Comparison of ENCODE assay signal across 36 mouse cellular contexts in the genomic region with DNA sequence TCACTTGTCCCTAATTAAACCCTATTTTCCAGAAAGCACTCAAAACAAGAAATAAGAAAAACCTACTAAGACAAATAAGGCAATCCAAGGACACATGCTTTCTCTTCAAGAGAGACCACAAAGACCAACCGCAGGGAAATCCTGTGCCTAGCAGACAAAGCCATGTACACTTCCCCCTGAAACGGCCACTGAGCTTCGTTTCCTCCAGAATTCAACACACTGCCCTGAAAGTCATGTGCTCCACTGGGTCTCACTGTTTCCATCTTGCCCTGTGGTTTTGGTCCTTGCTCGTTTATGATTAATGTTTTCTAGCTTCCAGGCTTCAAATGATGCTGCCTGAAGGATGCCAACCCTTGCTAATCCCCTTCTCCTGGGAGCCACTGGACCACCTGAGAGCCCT. TPM values are rescaled to one million over a fixed set of nuclear protein-coding genes. Genes with fewer than 3 reads are reported as not detected.
DNase-seq lines count a peak whose midpoint lies in the region; ATAC-seq and TF ChIP-seq lines count a peak whose summit lies in the region.
"Had no signal": no experiment of that assay in that cellular context is flagged by ENCODE, and none has a peak within 500 bp of the region (broad histone marks: within the 10 kb centered on the region; RNA-seq: fewer than 3 reads in every experiment).

No protein-coding gene starts in this region.

- no peak overlapping the region for H3K4me3 ChIP-seq in liver, embryonic 11.5 days (ENCODE audit: low read depth, low read length)
- no peak overlapping the region for H3K4me3 ChIP-seq in bone marrow macrophage, adult 2 months (ENCODE audit: insufficient read depth, low read length)
- H3K4me3 ChIP-seq in liver, embryonic 12.5 days, result no peak overlapping the region
- no peak overlapping the region for H3K4me3 ChIP-seq in thymus, adult 2 months (ENCODE audit: control insufficient read depth, insufficient read depth, low read length)
- H3K4me3 ChIP-seq: embryonic facial prominence, embryonic 10.5 days; embryonic facial prominence, embryonic 15.5 days; heart, adult 2 months; heart, embryonic 12.5 days; hindbrain, embryonic 15.5 days; midbrain, embryonic 10.5 days; midbrain, embryonic 15.5 days; neural tube, embryonic 15.5 days had no signal

- H3K9me3 ChIP-seq in liver, embryonic 11.5 days (ENCODE audit: control insufficient read depth, low read length), result no peaks in the 10 kb centered on the region
- no peaks in the 10 kb centered on the region for H3K9me3 ChIP-seq in liver, embryonic 12.5 days (replicated peaks)
- H3K9me3 ChIP-seq: embryonic facial prominence, embryonic 10.5 days; embryonic facial prominence, embryonic 15.5 days; heart, embryonic 12.5 days; hindbrain, embryonic 15.5 days; midbrain, embryonic 10.5 days; midbrain, embryonic 15.5 days; neural tube, embryonic 15.5 days had no signal

- H3K4me1 ChIP-seq in liver, embryonic 11.5 days (replicated peaks; ENCODE audit: control insufficient read depth, insufficient read depth, low read length), result peaks cover 7% of the 10 kb centered on the region; the same call in 1 of the 2 replicates
- peaks cover 48% of the 10 kb centered on the region for H3K4me1 ChIP-seq in bone marrow macrophage, adult 2 months (ENCODE audit: control insufficient read depth, insufficient read depth, low read length)
- H3K4me1 ChIP-seq in liver, embryonic 12.5 days, result peaks cover 12% of the 10 kb centered on the region
- peaks cover 7% of the 10 kb centered on the region for H3K4me1 ChIP-seq in thymus, adult 2 months (replicated peaks; ENCODE audit: control insufficient read depth, insufficient read depth, low read length)
- H3K4me1 ChIP-seq: embryonic facial prominence, embryonic 15.5 days; hindbrain, embryonic 15.5 days; midbrain, embryonic 10.5 days; midbrain, embryonic 15.5 days; neural tube, embryonic 15.5 days had no signal

- peaks cover 10% of the 10 kb centered on the region; the same call in 1 of the 2 replicates for H3K36me3 ChIP-seq in liver, embryonic 11.5 days (ENCODE audit: control insufficient read depth, insufficient read depth, low read length)
- peaks cover 76% of the 10 kb centered on the region for H3K36me3 ChIP-seq in liver, embryonic 12.5 days
- H3K36me3 ChIP-seq in thymus, adult 2 months (ENCODE audit: control insufficient read depth, insufficient read depth, low read length), result no peaks in the 10 kb centered on the region

- no peak overlapping the region for H3K9ac ChIP-seq in liver, embryonic 11.5 days (ENCODE audit: low read depth, low read length)
- no peak overlapping the region for H3K9ac ChIP-seq in liver, embryonic 12.5 days
- H3K9ac ChIP-seq: embryonic facial prominence, embryonic 15.5 days; heart, embryonic 12.5 days; hindbrain, embryonic 15.5 days; midbrain, embryonic 15.5 days; neural tube, embryonic 15.5 days had no signal

- H3K27ac ChIP-seq in liver, embryonic 11.5 days (ENCODE audit: low read depth, low read length), result 0 out of 2 replicates have a peak overlapping the region, but pooled peaks have one; percentile 19
- peak overlapping the region; percentile 60 for H3K27ac ChIP-seq in bone marrow macrophage, adult 2 months (ENCODE audit: insufficient read depth, low read depth, low read length)
- H3K27ac ChIP-seq in liver, embryonic 12.5 days, result 0 out of 2 replicates have a peak overlapping the region, but pooled peaks have one; percentile 7
- H3K27ac ChIP-seq in thymus, adult 2 months (ENCODE audit: control insufficient read depth, insufficient read depth, low read length), result no peak overlapping the region
- H3K27ac ChIP-seq: embryonic facial prominence, embryonic 10.5 days; embryonic facial prominence, embryonic 15.5 days; heart, adult 2 months; hindbrain, embryonic 15.5 days; midbrain, embryonic 10.5 days; midbrain, embryonic 15.5 days; neural tube, embryonic 15.5 days had no signal

- ATAC-seq in liver, embryonic 11.5 days (replicated peaks; ENCODE audit: low FRiP score), result no peak
- ATAC-seq in liver, embryonic 12.5 days, result no peak
- peak; percentile 83 for ATAC-seq in megakaryocyte progenitor cell, adult 5-6 weeks (replicated peaks; ENCODE audit: poor library complexity)
- ATAC-seq: CD4-positive, CD25-positive, alpha-beta regulatory T cell, adult 4 months; forebrain, embryonic 14.5 days; midbrain, embryonic 15.5 days had no signal

- no peak for TF ChIP-seq POLR2A in bone marrow macrophage, adult 2 months (IDR thresholded peaks at IDR 0.05; ENCODE audit: borderline replicate concordance, low read depth, low read length)
- no peak for TF ChIP-seq POLR2A in thymus, adult 2 months (IDR thresholded peaks at IDR 0.05; ENCODE audit: control insufficient read depth, extremely low read depth, insufficient read depth, low read length, poor library complexity)

- TF ChIP-seq CTCF in bone marrow macrophage, adult 2 months (IDR thresholded peaks at IDR 0.05; ENCODE audit: low read depth, low read length), result no peak
- no peak for TF ChIP-seq CTCF in thymus, adult 2 months (IDR thresholded peaks at IDR 0.05; ENCODE audit: borderline replicate concordance, control insufficient read depth, extremely low read depth, insufficient read depth, low read length, poor library complexity)

- intact Hi-C loops in left cerebral cortex, postnatal 4 days (cut with DNase I), result no loop called here

- no peak for DNase-seq in liver, embryonic 11.5 days (ENCODE audit: low spot score)
- DNase-seq in liver, result no peak
- no peak for DNase-seq in adrenal gland, postnatal 25 days
- DNase-seq in thymus, adult 2 months, result no peak
- DNase-seq in left cerebral cortex, postnatal 4 days, result no peak
- DNase-seq: cerebellum, adult 2 months; cerebellum, postnatal 14 days; gastrocnemius, postnatal 14 days; heart, postnatal 4 days; kidney, adult 2 months; kidney, postnatal 4 days; lung, postnatal 10 days; retina, postnatal 1 day; right cerebral cortex, postnatal 14 days; thymus, postnatal 25 days had no signal

- WGBS in liver, embryonic 11.5 days, result 66% methylated on average over 4 of the region's 4 CpGs
- 42% methylated on average over 4 of the region's 4 CpGs for WGBS in liver, embryonic 12.5 days (ENCODE audit: insufficient replicate concordance)
- 6% methylated on average over 4 of the region's 4 CpGs for WGBS in thymus, adult 2 months

- no peak overlapping the region for H3K4me2 ChIP-seq in liver, embryonic 11.5 days
- H3K4me2 ChIP-seq in liver, embryonic 12.5 days, result no peak overlapping the region
- H3K4me2 ChIP-seq: embryonic facial prominence, embryonic 15.5 days; heart, embryonic 12.5 days; hindbrain, embryonic 15.5 days; midbrain, embryonic 15.5 days; neural tube, embryonic 15.5 days had no signal

- H3K27me3 ChIP-seq in liver, embryonic 11.5 days (replicated peaks; ENCODE audit: control insufficient read depth, insufficient read depth, low read length), result no peaks in the 10 kb centered on the region
- no peaks in the 10 kb centered on the region for H3K27me3 ChIP-seq in liver, embryonic 12.5 days (replicated peaks)
- no peaks in the 10 kb centered on the region for H3K27me3 ChIP-seq in thymus, adult 2 months (ENCODE audit: control insufficient read depth, insufficient read depth, low read length)
- H3K27me3 ChIP-seq: embryonic facial prominence, embryonic 15.5 days; heart, embryonic 12.5 days; hindbrain, embryonic 15.5 days; midbrain, embryonic 15.5 days; neural tube, embryonic 15.5 days had no signal

RNA-seq across cellular contexts. Expression of a gene that starts 7.5 kb away (rescaled TPM):
- polyA plus RNA-seq in liver, embryonic 11.5 days (2014; fragmentation: Nextera tagmentation; extraction: Ambion mirVana), result 162 and 183 TPM in 2 replicates
- 120 and 121 TPM in 2 replicates for polyA plus RNA-seq in bone marrow macrophage, adult 2 months (2012; ENCODE audit: insufficient read depth, insufficient read length, missing spikeins)
- 204 and 213 TPM in 2 replicates for polyA plus RNA-seq in liver, embryonic 12.5 days (2016; fragmentation: Nextera tagmentation; extraction: Ambion mirVana)
- total RNA-seq in megakaryocyte progenitor cell, adult 5-6 weeks (2015), result 85.9 and 103 TPM in 2 replicates
- 197 and 208 TPM in 2 replicates for total RNA-seq in megakaryocyte progenitor cell, adult 5-6 weeks (2017)
- total RNA-seq in adrenal gland, postnatal 25 days (2021), result 125 and 128 TPM in 2 replicates
- polyA plus RNA-seq in thymus, adult 2 months (2012; rRNA removed), result 99.7 and 100 TPM in 2 replicates
- 100 to 1,000 TPM; 155 to 165 TPM for total RNA-seq in left cerebral cortex, postnatal 4 days (2021)

RNA-seq across cellular contexts. Expression of a gene that starts 7.9 kb away (rescaled TPM):
- 19.9 and 24.5 TPM in 2 replicates for polyA plus RNA-seq in liver, embryonic 11.5 days (2014; fragmentation: Nextera tagmentation; extraction: Ambion mirVana)
- 16.2 and 20.1 TPM in 2 replicates for polyA plus RNA-seq in bone marrow macrophage, adult 2 months (2012; ENCODE audit: insufficient read depth, insufficient read length, missing spikeins)
- 16.0 and 18.1 TPM in 2 replicates for polyA plus RNA-seq in liver, embryonic 12.5 days (2016; fragmentation: Nextera tagmentation; extraction: Ambion mirVana)
- 22.9 and 23.0 TPM in 2 replicates for total RNA-seq in megakaryocyte progenitor cell, adult 5-6 weeks (2015)
- 30.0 and 31.9 TPM in 2 replicates for total RNA-seq in megakaryocyte progenitor cell, adult 5-6 weeks (2017)
- 31.5 and 34.3 TPM in 2 replicates for total RNA-seq in adrenal gland, postnatal 25 days (2021)
- polyA plus RNA-seq in thymus, adult 2 months (2012; rRNA removed), result 23.1 and 27.6 TPM in 2 replicates
- 10 to 100 TPM; 26.0 to 31.3 TPM for total RNA-seq in left cerebral cortex, postnatal 4 days (2021)

RNA-seq across cellular contexts. Expression of a gene that starts 16.8 kb away (rescaled TPM):
- 21.5 and 25.1 TPM in 2 replicates for polyA plus RNA-seq in liver, embryonic 11.5 days (2014; fragmentation: Nextera tagmentation; extraction: Ambion mirVana)
- 21.1 and 29.7 TPM in 2 replicates for polyA plus RNA-seq in bone marrow macrophage, adult 2 months (2012; ENCODE audit: insufficient read depth, insufficient read length, missing spikeins)
- 17.4 and 18.0 TPM in 2 replicates for polyA plus RNA-seq in liver, embryonic 12.5 days (2016; fragmentation: Nextera tagmentation; extraction: Ambion mirVana)
- total RNA-seq in megakaryocyte progenitor cell, adult 5-6 weeks (2015), result 9.9 and 12.3 TPM in 2 replicates
- total RNA-seq in megakaryocyte progenitor cell, adult 5-6 weeks (2017), result 21.8 and 24.6 TPM in 2 replicates
- total RNA-seq in adrenal gland, postnatal 25 days (2021), result 37.2 and 44.1 TPM in 2 replicates
- polyA plus RNA-seq in thymus, adult 2 months (2012; rRNA removed), result 26.5 and 31.8 TPM in 2 replicates
- total RNA-seq in left cerebral cortex, postnatal 4 days (2021), result 10 to 100 TPM; 23.0 to 25.2 TPM

RNA-seq across cellular contexts. Expression of a gene that starts 17.5 kb away (rescaled TPM):
- polyA plus RNA-seq in liver, embryonic 11.5 days (2014; fragmentation: Nextera tagmentation; extraction: Ambion mirVana), result 44.3 and 45.4 TPM in 2 replicates
- 58.2 and 61.2 TPM in 2 replicates for polyA plus RNA-seq in bone marrow macrophage, adult 2 months (2012; ENCODE audit: insufficient read depth, insufficient read length, missing spikeins)
- polyA plus RNA-seq in liver, embryonic 12.5 days (2016; fragmentation: Nextera tagmentation; extraction: Ambion mirVana), result 30.7 and 33.8 TPM in 2 replicates
- 26.0 and 38.2 TPM in 2 replicates for total RNA-seq in megakaryocyte progenitor cell, adult 5-6 weeks (2015)
- total RNA-seq in megakaryocyte progenitor cell, adult 5-6 weeks (2017), result 24.4 and 27.3 TPM in 2 replicates
- 53.8 and 68.7 TPM in 2 replicates for total RNA-seq in adrenal gland, postnatal 25 days (2021)
- 175 and 181 TPM in 2 replicates for polyA plus RNA-seq in thymus, adult 2 months (2012; rRNA removed)
- total RNA-seq in left cerebral cortex, postnatal 4 days (2021), result 100 to 1,000 TPM in 1 of 2 experiments, 10 to 100 TPM in 1; 93.4 to 112 TPM

RNA-seq across cellular contexts. Expression of a gene that starts 18.1 kb away (rescaled TPM):
- polyA plus RNA-seq in liver, embryonic 11.5 days (2014; fragmentation: Nextera tagmentation; extraction: Ambion mirVana), result not detected in 2 replicates
- polyA plus RNA-seq in bone marrow macrophage, adult 2 months (2012; ENCODE audit: insufficient read depth, insufficient read length, missing spikeins), result not detected in 2 replicates
- not detected in 2 replicates for polyA plus RNA-seq in liver, embryonic 12.5 days (2016; fragmentation: Nextera tagmentation; extraction: Ambion mirVana)
- total RNA-seq in megakaryocyte progenitor cell, adult 5-6 weeks (2015), result 0.35 TPM in 1 of 2 replicates, not detected in the other
- not detected in 2 replicates for total RNA-seq in megakaryocyte progenitor cell, adult 5-6 weeks (2017)
- 1.5 TPM in 1 of 2 replicates, not detected in the other for total RNA-seq in adrenal gland, postnatal 25 days (2021)
- polyA plus RNA-seq in thymus, adult 2 months (2012; rRNA removed), result not detected in 2 replicates
- total RNA-seq in left cerebral cortex, postnatal 4 days (2021), result 1 to 10 TPM; 1.4 TPM
- total RNA-seq: gastrocnemius, postnatal 14 days; heart, adult 2 months; layer of hippocampus, postnatal 25 days had no signal
- polyA plus RNA-seq: CD4-positive, CD25-positive, alpha-beta regulatory T cell, adult 4 months; embryonic facial prominence, embryonic 15.5 days; forebrain, embryonic 14.5 days; heart, adult 2 months; heart, embryonic 12.5 days; heart, postnatal 0 days; hindbrain, embryonic 15.5 days; intestine, embryonic 14.5 days; kidney, adult 2 months; kidney, embryonic 16.5 days; limb, embryonic 11.5 days; liver, adult 2 months; midbrain, embryonic 10.5 days; neural tube, embryonic 15.5 days; small intestine, adult 2 months; stomach, embryonic 16.5 days had no signal
